Mouse (Mus musculus) hindbrain, embryonic 10.5 days (tissue): ENCODE data around the gene Cdc14a. TPM values are rescaled to one million over a fixed set of nuclear protein-coding genes. Genes with fewer than 3 reads are reported as not detected.
A peak's percentile ranks its signal among the peaks of the same experiment; 100 is the strongest.

Experiments used
- DNase-seq: peaks from one replicate; pipeline ENCODE4 v3.0.0-alpha.2; 2017; ENCODE audit warnings: low spot score
- H3K27ac ChIP-seq: fragments of 300-500 bp; sonication (generic); 2 replicates; pipeline ENCODE4 v1.5.1; 2016; ENCODE audit warnings: mild to moderate bottlenecking, moderate library complexity
- H3K27me3 ChIP-seq: fragments of 300-500 bp; sonication (generic); 2 replicates; pipeline ENCODE4 v1.6.1; 2016; ENCODE audit warnings: mild to moderate bottlenecking; ENCODE audit not compliant: poor library complexity, insufficient read depth, severe bottlenecking
- H3K36me3 ChIP-seq: fragments of 300-500 bp; sonication (generic); 2 replicates; pipeline ENCODE4 v1.6.1; 2016; ENCODE audit warnings: mild to moderate bottlenecking, moderate library complexity
- H3K4me1 ChIP-seq: fragments of 300-500 bp; sonication (generic); replicated peaks from 2 replicates; pipeline ENCODE4 v1.6.1; 2016; ENCODE audit warnings: mild to moderate bottlenecking
- H3K4me3 ChIP-seq: fragments of 300-500 bp; sonication (generic); 2 replicates; pipeline ENCODE4 v1.5.1; 2016; ENCODE audit warnings: mild to moderate bottlenecking, moderate library complexity
- H3K9me3 ChIP-seq: fragments of 300-500 bp; sonication (generic); 2 replicates; pipeline ENCODE4 v1.6.1; 2016; ENCODE audit warnings: mild to moderate bottlenecking, moderate library complexity
- WGBS: fragments of 180-500 bp; shearing (Covaris S2); methylation state at CpG from one replicate; pipeline ENCODE4 v1.1.7; 2016; 5-methylcytosine and 5-hydroxymethylcytosine counted together
- polyA plus RNA-seq: library from polyadenylated mRNA; unstranded; fragments of >200 nt; fragmentation: Nextera tagmentation; extraction: Ambion mirVana; gene quantifications from 2 replicates; pipeline ENCODE4 v1.2.1, GENCODE M21; 2016

Cdc14a gene
- polyA plus RNA-seq, result 14.4 and 18.8 TPM in 2 replicates

- peak within 1 kb of the TSS; percentile 98 for H3K4me3 ChIP-seq
- peaks cover 21% of the 10 kb centered on the region for H3K36me3 ChIP-seq
- no peaks in the 10 kb centered on the region for H3K27me3 ChIP-seq
- H3K9me3 ChIP-seq, result no peaks in the 10 kb centered on the region
- peak; percentile 96 for DNase-seq
- peak within 1 kb of the TSS; percentile 98 for H3K27ac ChIP-seq
- H3K4me1 ChIP-seq, result peaks cover 33% of the 10 kb centered on the region
- whole genome bisulfite sequencing, result under 1% methylated on average over 63 of the region's 64 CpGs
Measured at GRCm38 (mm10) chr3:116423353-116424159, at the start of gene Cdc14a. Gene Cdc14a (minus strand): TSS chr3:116424032.

- Histone ChIP-seq H3K27me3 (no peaks in the 10 kb centered on the region), H3K4me1 (no peaks in the 10 kb centered on the region), H3K9me3 (no peaks in the 10 kb centered on the region), H3K4me3 (no peak overlapping the region), H3K27ac (no peak overlapping the region), H3K36me3 (no peaks in the 10 kb centered on the region)
- DNase-seq, result no peak
- 92% methylated on average over 12 of the region's 12 CpGs for WGBS
Measured at GRCm38 (mm10) chr3:116465709-116466108, 41.9 kb upstream of the Cdc14a start.

GRCm38 (mm10) chr3:116464318-116464717 lies 40.5 kb upstream of the Cdc14a start:
- H3K36me3 ChIP-seq, result no peaks in the 10 kb centered on the region
- no peak for DNase-seq
- no peak overlapping the region for H3K27ac ChIP-seq
- no peaks in the 10 kb centered on the region for H3K27me3 ChIP-seq
- WGBS, result 64% methylated on average over 2 of the region's 2 CpGs
- H3K4me3 ChIP-seq, result no peak overlapping the region
- H3K4me1 ChIP-seq, result no peaks in the 10 kb centered on the region
- no peaks in the 10 kb centered on the region for H3K9me3 ChIP-seq

- Histone ChIP-seq H3K27ac (no peak overlapping the region), H3K4me3 (no peak overlapping the region), H3K36me3 (no peaks in the 10 kb centered on the region), H3K9me3 (no peaks in the 10 kb centered on the region), H3K4me1 (no peaks in the 10 kb centered on the region), H3K27me3 (no peaks in the 10 kb centered on the region)
- WGBS, result 87% methylated on average over 4 of the region's 4 CpGs
- DNase-seq, result no peak
Measured at GRCm38 (mm10) chr3:116461053-116461452, 37.2 kb upstream of the Cdc14a start.

GRCm38 (mm10) chr3:116454529-116454928 lies 30.7 kb upstream of the Cdc14a start:
- Histone ChIP-seq H3K9me3 (peaks cover 11% of the 10 kb centered on the region; the same call in 1 of the 2 replicates), H3K4me3 (no peak overlapping the region), H3K36me3 (no peaks in the 10 kb centered on the region), H3K4me1 (no peaks in the 10 kb centered on the region), H3K27ac (no peak overlapping the region), H3K27me3 (no peaks in the 10 kb centered on the region)
- DNase-seq, result no peak
- 86% methylated on average over 1 of the region's 1 CpGs for WGBS

GRCm38 (mm10) chr3:116450741-116451140 lies 26.9 kb upstream of the Cdc14a start:
- DNase-seq, result no peak
- H3K4me1 ChIP-seq, result no peaks in the 10 kb centered on the region
- H3K4me3 ChIP-seq, result no peak overlapping the region
- H3K27me3 ChIP-seq, result no peaks in the 10 kb centered on the region
- H3K36me3 ChIP-seq, result no peaks in the 10 kb centered on the region
- 92% methylated on average over 3 of the region's 3 CpGs for WGBS
- peaks cover 11% of the 10 kb centered on the region; the same call in 1 of the 2 replicates for H3K9me3 ChIP-seq
- H3K27ac ChIP-seq, result no peak overlapping the region

GRCm38 (mm10) chr3:116444327-116444726 lies 20.5 kb upstream of the Cdc14a start:
- no peaks in the 10 kb centered on the region for H3K4me1 ChIP-seq
- no peak for DNase-seq
- no peak overlapping the region for H3K27ac ChIP-seq
- no peak overlapping the region for H3K4me3 ChIP-seq
- 90% methylated on average over 9 of the region's 9 CpGs for WGBS
- no peaks in the 10 kb centered on the region for H3K36me3 ChIP-seq
- H3K9me3 ChIP-seq, result no peaks in the 10 kb centered on the region
- H3K27me3 ChIP-seq, result no peaks in the 10 kb centered on the region

- no peaks in the 10 kb centered on the region for H3K36me3 ChIP-seq
- DNase-seq, result no peak
- H3K9me3 ChIP-seq, result no peaks in the 10 kb centered on the region
- H3K4me1 ChIP-seq, result no peaks in the 10 kb centered on the region
- WGBS, result 86% methylated on average over 1 of the region's 1 CpGs
- no peak overlapping the region for H3K27ac ChIP-seq
- no peaks in the 10 kb centered on the region for H3K27me3 ChIP-seq
- no peak overlapping the region for H3K4me3 ChIP-seq
Measured at GRCm38 (mm10) chr3:116442788-116443187, 19.0 kb upstream of the Cdc14a start.

- Histone ChIP-seq H3K9me3 (no peaks in the 10 kb centered on the region), H3K4me3 (no peak overlapping the region), H3K36me3 (no peaks in the 10 kb centered on the region), H3K4me1 (no peaks in the 10 kb centered on the region), H3K27ac (no peak overlapping the region), H3K27me3 (no peaks in the 10 kb centered on the region)
- no peak for DNase-seq
- WGBS, result 91% methylated on average over 15 of the region's 15 CpGs
Measured at GRCm38 (mm10) chr3:116441518-116442205, 17.8 kb upstream of the Cdc14a start.

- Histone ChIP-seq H3K36me3 (no peaks in the 10 kb centered on the region), H3K27me3 (no peaks in the 10 kb centered on the region), H3K4me1 (no peaks in the 10 kb centered on the region), H3K9me3 (no peaks in the 10 kb centered on the region), H3K4me3 (no peak overlapping the region), H3K27ac (no peak overlapping the region)
- 74% methylated on average over 8 of the region's 8 CpGs for WGBS
- no peak for DNase-seq
Measured at GRCm38 (mm10) chr3:116440066-116440997, 16.5 kb upstream of the Cdc14a start.

- Histone ChIP-seq H3K27ac (no peak overlapping the region), H3K27me3 (no peaks in the 10 kb centered on the region), H3K4me1 (no peaks in the 10 kb centered on the region), H3K36me3 (no peaks in the 10 kb centered on the region), H3K4me3 (no peak overlapping the region), H3K9me3 (no peaks in the 10 kb centered on the region)
- DNase-seq, result no peak
- 85% methylated on average over 9 of the region's 9 CpGs for WGBS
Measured at GRCm38 (mm10) chr3:116436811-116437601, 13.2 kb upstream of the Cdc14a start.

GRCm38 (mm10) chr3:116436113-116436512 lies 12.3 kb upstream of the Cdc14a start:
- H3K36me3 ChIP-seq, result no peaks in the 10 kb centered on the region
- no peaks in the 10 kb centered on the region for H3K4me1 ChIP-seq
- H3K27ac ChIP-seq, result no peak overlapping the region
- H3K9me3 ChIP-seq, result no peaks in the 10 kb centered on the region
- 88% methylated on average over 3 of the region's 3 CpGs for WGBS
- DNase-seq, result no peak
- H3K27me3 ChIP-seq, result no peaks in the 10 kb centered on the region
- H3K4me3 ChIP-seq, result no peak overlapping the region
